Mouse (Mus musculus): ENCODE results near the gene Plekhg2.

Plekhg2 gene

DNA sequence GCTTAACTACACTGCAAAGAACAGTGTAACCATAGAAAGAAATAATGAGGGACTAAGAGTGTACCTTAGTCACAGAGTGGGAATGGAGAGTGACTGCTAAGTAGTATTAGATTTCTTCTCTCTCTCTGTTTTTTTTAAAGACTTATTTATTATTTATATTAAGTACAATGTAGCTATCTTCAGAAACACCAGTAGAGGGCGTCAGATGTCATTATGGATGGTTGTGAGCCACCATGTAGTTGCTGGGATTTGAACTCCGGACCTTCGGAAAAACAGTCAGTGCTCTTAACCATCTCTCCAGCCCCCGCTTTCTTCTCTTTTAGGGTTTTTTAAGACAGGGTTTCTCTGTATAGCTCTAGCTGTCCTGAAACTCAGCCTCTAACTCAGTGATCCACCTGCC, 45.9 kb downstream of the Plekhg2 start:
- no peak for DNase-seq

DNA sequence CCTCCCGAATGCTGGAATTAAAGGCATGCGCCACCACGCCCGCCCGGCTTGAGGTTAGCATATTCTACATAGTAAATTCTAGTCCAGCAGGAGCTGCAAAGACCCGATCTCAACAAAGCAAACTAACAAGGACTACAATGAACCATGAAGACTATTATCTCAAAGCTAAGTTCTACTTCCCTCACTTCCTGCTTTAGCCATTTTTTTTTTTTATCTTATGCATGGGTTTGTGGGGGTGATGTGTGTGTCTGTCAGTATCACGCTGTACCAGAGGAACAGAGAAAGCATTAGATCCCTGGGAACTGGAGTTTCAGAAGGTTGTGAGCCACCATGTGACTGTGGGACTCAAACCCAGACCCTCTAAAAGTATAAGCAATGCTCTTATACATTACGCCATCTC, 47.1 kb downstream of the Plekhg2 start:
- no peak for DNase-seq

DNA sequence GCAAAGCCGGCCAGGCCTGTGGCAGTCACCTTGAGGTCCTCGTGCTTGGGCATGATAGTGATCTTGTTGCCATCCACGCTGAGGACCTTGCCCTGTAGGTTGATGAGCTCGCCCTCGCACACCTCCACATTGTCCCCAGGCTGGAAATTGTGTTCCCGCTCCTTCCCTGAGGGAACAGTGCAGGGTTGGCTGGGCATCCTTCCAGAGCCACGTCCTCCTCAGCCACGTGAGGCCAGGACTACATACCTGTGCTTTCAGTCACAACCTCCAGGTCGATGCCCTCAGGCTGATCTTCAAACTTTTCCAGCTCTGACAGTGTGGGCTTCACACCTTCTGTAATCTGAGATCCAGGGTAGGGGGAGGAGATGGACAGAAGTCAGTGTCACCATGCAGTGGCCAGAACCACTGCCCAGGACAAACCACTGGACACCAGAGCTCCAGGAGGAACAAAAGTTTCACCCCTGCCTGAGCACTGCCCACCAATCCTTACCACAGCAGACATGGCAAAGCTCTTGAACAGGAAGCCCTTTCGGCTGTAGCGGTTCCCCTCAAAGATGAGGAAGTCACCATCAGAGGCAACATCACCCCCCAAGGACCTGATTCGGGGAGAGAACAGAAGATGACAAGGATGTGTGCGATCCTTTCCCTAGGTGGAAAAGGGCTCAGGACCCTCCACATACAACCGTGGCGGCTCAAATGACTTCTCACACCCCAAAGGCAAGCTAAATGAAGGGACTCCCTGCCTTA, 50.3 kb downstream of the Plekhg2 start:
- DNase-seq: no peak

DNA sequence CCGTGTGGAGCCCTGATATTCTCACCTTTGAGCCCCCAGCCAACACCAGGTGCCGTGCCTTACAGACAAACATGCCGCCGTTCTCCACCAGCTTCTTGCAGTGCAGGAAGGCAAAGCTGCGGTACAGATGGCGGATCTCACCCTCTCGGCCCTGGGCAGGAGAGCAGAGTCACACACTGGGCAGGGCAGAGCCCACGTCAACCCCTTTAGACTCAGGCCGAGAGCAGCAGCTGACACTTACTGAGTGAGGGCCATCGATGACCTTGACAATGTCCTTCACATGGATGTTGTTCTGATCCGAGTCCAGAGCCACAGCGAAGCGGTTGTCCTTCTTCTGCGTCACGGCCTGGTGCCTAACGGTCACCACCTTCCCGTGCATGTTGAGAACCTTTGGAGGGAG, 53.7 kb downstream of the Plekhg2 start:
- no peak for DNase-seq

DNA sequence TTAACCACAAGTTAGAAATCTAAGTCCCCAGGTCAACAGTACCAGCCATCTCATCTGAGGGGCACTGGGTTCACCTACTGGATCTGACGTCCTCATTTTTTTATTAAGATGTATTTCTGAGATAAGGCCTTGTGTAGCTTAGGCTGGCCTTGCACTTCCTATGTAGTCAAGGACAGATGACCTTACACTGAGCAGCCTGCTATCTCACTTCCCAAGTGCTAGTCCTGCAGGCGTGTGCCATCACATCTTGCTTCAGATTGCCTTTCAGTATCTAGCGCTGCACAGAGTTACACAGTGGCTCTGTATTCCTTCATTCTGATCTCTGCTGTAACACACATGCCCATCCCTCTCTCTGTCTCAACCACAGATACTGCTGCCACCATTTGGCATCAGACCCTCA, 54.4 kb downstream of the Plekhg2 start:
- DNase-seq: no peak

DNA sequence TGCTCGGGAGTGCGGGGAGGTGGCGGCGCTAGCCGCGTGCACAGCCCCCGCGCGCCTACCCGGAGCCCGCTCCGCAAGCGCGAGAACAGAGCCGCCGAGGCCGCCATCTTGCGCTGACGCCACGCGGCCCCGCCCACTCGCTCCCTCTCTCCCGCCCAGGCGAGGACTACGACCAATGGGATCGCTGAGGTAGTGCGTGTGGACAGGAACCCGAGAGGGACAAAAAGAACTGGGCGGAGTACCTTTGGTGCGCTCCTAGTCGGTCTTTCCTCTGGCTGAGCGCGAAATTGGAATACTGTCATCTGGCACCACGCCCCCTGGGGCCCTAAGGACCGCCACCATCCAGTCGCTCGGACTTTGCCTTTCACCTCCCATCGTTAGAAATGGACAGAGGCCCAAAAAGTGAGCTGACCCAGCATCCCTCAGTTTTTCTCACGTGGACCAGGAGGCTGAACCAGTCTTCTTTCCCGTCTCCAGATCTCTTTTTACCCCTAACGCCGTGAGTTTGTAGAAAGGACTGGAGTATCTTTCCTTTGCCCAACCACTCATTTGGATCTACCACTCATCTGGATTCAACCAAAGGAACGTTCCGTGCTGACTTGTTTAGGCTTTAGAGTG, 60.4 kb downstream of the Plekhg2 start, which contains the start of gene Timm50:
Timm50 (minus strand) TSS at position 147 of the 618 bp plus-strand sequence.
- DNase-seq: peak; percentile 96

DNA sequence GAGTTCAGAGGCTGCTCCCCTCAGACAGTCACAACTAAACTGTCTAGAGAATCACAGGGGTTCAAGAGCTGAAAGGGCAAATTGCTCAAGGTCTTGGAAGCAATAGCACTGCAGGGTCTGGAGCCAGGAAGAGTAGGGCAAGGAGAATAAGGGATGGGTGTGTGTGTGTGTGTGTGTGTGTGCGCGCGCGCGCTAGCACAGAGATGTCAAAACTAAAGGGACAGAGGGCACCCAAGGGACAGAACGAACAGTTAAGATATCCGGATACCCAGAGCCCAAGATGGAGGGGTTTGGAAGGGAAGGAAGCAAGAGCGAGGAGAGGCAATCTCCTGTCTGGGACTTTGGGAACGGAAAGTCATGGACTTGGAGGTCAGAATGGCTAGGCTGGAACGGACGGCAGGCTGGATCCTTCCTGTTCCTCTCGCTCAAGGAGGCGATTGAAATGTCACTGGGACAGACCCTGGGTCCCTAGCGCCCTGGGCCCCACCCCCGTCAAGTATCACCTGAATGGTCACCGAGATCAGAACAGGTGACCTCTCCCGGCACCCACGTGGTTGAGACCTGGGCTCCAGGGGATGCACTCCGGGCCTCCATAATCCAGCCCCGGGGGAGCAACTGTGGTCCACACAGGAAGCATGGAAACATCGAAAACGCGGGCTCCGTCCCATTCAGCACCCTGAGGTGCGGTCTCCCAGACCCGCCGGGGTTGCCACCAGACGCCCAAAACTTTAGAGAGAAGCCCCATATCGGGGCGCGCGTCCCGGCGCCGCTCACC, 61.1 kb downstream of the Plekhg2 start:
- DNase-seq: no peak

DNA sequence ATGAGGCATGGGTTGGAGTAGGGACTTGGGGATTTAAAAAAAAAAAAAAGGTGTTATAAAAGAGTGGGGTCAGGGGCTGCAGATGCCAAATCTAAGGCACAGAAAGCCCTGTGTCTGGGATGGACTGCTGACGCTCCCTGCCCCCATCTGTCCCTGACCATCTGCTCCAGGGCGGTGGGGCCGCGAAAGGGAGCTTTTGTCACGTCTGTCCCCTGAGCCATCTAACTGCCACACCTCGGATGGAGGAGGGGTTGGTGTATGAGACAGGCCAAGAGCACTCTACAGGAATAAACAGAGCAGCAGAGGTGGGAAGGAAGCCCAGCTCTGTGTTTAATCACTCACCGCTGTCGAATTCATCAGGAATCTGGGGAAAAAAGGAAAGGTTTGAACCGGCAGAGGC, 62.7 kb downstream of the Plekhg2 start:
- DNase-seq: no peak

All from cerebellum, adult 11 months (tissue).